Mouse (Mus musculus) stomach, postnatal 0 days (tissue): ENCODE measurements at regions not wholly inside any gene's neighbourhood (a gene's known extent, or its start where the extent isn't known, plus 50 kb on each side); places are given as distances from the start of the nearest gene placed in this dataset.

Experiments used
- CTCF ChIP-seq: IDR thresholded peaks from 2 replicates; pipeline ENCODE4 v1.5.1; 2016; ENCODE audit warnings: antibody characterized with exemption, low read depth, mild to moderate bottlenecking, moderate library complexity
- EP300 ChIP-seq: optimal IDR thresholded peaks from 2 replicates; pipeline ENCODE3; 2016; ENCODE audit warnings: antibody characterized with exemption

- TF ChIP-seq EP300 (no peak), CTCF (no peak)
Observed at GRCm38 (mm10) chr1:169187658-169188057, 343.6 kb downstream of the Nuf2 start.
